Comparison of ENCODE assay signal across 8 mouse cellular contexts in genomic region chr6:37447704-37448466, GRCm38 (mm10). TPM values are rescaled to one million over a fixed set of nuclear protein-coding genes. Genes with fewer than 3 reads are reported as not detected.
DNase-seq lines count a peak whose midpoint lies in the region; ATAC-seq and TF ChIP-seq lines count a peak whose summit lies in the region.

No protein-coding gene starts in this region.

- H3K4me3 ChIP-seq in E14TG2a.4 (replicated peaks; ENCODE audit: low read length), result no peak overlapping the region
- H3K4me3 ChIP-seq in embryonic facial prominence, embryonic 11.5 days (ENCODE audit: low read depth, low read length), result no peak overlapping the region
- H3K4me3 ChIP-seq in lung, postnatal 0 days (ENCODE audit: low read depth, low read length), result no peak overlapping the region

- TF ChIP-seq EP300 in lung, postnatal 0 days (IDR thresholded peaks at IDR 0.05), result no peak

- no peak overlapping the region for H3K4me2 ChIP-seq in embryonic facial prominence, embryonic 11.5 days (ENCODE audit: low read depth, low read length)
- no peak overlapping the region for H3K4me2 ChIP-seq in lung, postnatal 0 days (replicated peaks; ENCODE audit: low read depth, low read length)

- DNase-seq in adrenal gland, postnatal 25 days, result peak; percentile 69
- peak; percentile 86 for DNase-seq in embryonic facial prominence, embryonic 11.5 days (ENCODE audit: low spot score)
- peak; percentile 76 to 81 for DNase-seq in heart, postnatal 14 days
- DNase-seq in large intestine, adult 2 months (ENCODE audit: low read depth, low spot score), result peak; percentile 56
- DNase-seq in lung, postnatal 0 days (ENCODE audit: low spot score), result peak; percentile 85
- peak; percentile 62 for DNase-seq in retina, postnatal 7 days (ENCODE audit: low read depth, low spot score)
- DNase-seq in yolk sac, embryonic 10.5 days (ENCODE audit: low spot score), result peak; percentile 48

- H3K36me3 ChIP-seq in E14TG2a.4 (ENCODE audit: insufficient read depth, low read length), result no peaks in the 10 kb centered on the region
- H3K36me3 ChIP-seq in embryonic facial prominence, embryonic 11.5 days (replicated peaks; ENCODE audit: control insufficient read depth, insufficient read depth, low read depth, low read length), result no peaks in the 10 kb centered on the region
- no peaks in the 10 kb centered on the region for H3K36me3 ChIP-seq in lung, postnatal 0 days (ENCODE audit: insufficient read depth, low read length)

- H3K27me3 ChIP-seq in E14TG2a.4 (ENCODE audit: insufficient read depth, low read length), result no peaks in the 10 kb centered on the region
- H3K27me3 ChIP-seq in embryonic facial prominence, embryonic 11.5 days (ENCODE audit: control insufficient read depth, insufficient read depth, low read length), result no peaks in the 10 kb centered on the region
- H3K27me3 ChIP-seq in lung, postnatal 0 days (replicated peaks; ENCODE audit: insufficient read depth, low read length), result no peaks in the 10 kb centered on the region

- no peak overlapping the region for H3K9ac ChIP-seq in embryonic facial prominence, embryonic 11.5 days (replicated peaks; ENCODE audit: low read length)
- no peak overlapping the region for H3K9ac ChIP-seq in lung, postnatal 0 days (replicated peaks; ENCODE audit: low read depth)

- no peak overlapping the region for H3K27ac ChIP-seq in embryonic facial prominence, embryonic 11.5 days (replicated peaks; ENCODE audit: low read depth, low read length)
- H3K27ac ChIP-seq in lung, postnatal 0 days (ENCODE audit: low read length), result no peak overlapping the region

- peak; percentile 62 for TF ChIP-seq CTCF in E14TG2a.4 (conservative IDR thresholded peaks at IDR 0.05; ENCODE audit: low read length)
- peak; percentile 96 for TF ChIP-seq CTCF in lung, postnatal 0 days (IDR thresholded peaks at IDR 0.05)

- intact Hi-C loops in heart, postnatal 14 days (cut with DNase I), result loop anchor here (1.0 kb wide), 3 partner anchors 94 to 394 kb away; no protein-coding TSS in a partner anchor

- no peaks in the 10 kb centered on the region for H3K9me3 ChIP-seq in E14TG2a.4 (ENCODE audit: low read length)
- H3K9me3 ChIP-seq in embryonic facial prominence, embryonic 11.5 days (replicated peaks; ENCODE audit: control insufficient read depth, low read length), result no peaks in the 10 kb centered on the region
- no peaks in the 10 kb centered on the region for H3K9me3 ChIP-seq in lung, postnatal 0 days (ENCODE audit: low read length)

- ATAC-seq in embryonic facial prominence, embryonic 11.5 days (replicated peaks; ENCODE audit: insufficient number of reproducible peaks, low FRiP score, low TSS enrichment, low read depth), result no peak; the same call in none of the 2 replicates
- peak; percentile 61 for ATAC-seq in lung, postnatal 0 days

- H3K4me1 ChIP-seq in E14TG2a.4 (replicated peaks; ENCODE audit: low read depth, low read length), result peaks cover 23% of the 10 kb centered on the region
- H3K4me1 ChIP-seq in embryonic facial prominence, embryonic 11.5 days (ENCODE audit: control insufficient read depth, insufficient read depth, low read length), result no peaks in the 10 kb centered on the region
- H3K4me1 ChIP-seq in lung, postnatal 0 days (ENCODE audit: insufficient read depth, low read depth, low read length), result no peaks in the 10 kb centered on the region

- 29% methylated on average over 10 of the region's 10 CpGs for WGBS in embryonic facial prominence, embryonic 11.5 days
- 23% methylated on average over 10 of the region's 10 CpGs for WGBS in large intestine, adult 2 months
- 19% methylated on average over 10 of the region's 10 CpGs for WGBS in lung, postnatal 0 days

RNA-seq across cellular contexts. Expression of gene Creb3l2, which starts 5.9 kb away (rescaled TPM):
- 78.9 and 95.9 TPM in 2 replicates for total RNA-seq in adrenal gland, postnatal 25 days (2021)
- 16.3 TPM in 2 replicates for polyA plus RNA-seq in embryonic facial prominence, embryonic 11.5 days (2014; fragmentation: Nextera tagmentation; extraction: Ambion mirVana)
- 10 to 100 TPM; 27.4 to 29.5 TPM for total RNA-seq in heart, postnatal 14 days (2021)
- polyA plus RNA-seq in large intestine, adult 2 months (2012; rRNA removed), result 8.5 and 17.0 TPM in 2 replicates
- polyA plus RNA-seq in lung, postnatal 0 days (2015; fragmentation: Nextera tagmentation; extraction: Ambion mirVana), result 23.6 and 23.8 TPM in 2 replicates
